Mouse (Mus musculus) lung, postnatal 4 days (tissue): Measurements from ENCODE around the gene Triobp.
A peak's percentile ranks its signal among the peaks of the same experiment; 100 is the strongest.
"Not testable (repeated sequence)": the region's sequence is repeated elsewhere in the genome, so short reads cannot be mapped to it uniquely, and the experiment has no call there.

Experiments
- DNase-seq, 2 experiments: peaks; one replicate each; pipeline ENCODE4 v3.0.0; 2021

Triobp gene

GRCm38 (mm10) chr15:79003079-79003478, 55.6 kb downstream of the Triobp start:
- no peak for DNase-seq

GRCm38 (mm10) chr15:79005581-79005980, 58.1 kb downstream of the Triobp start:
- DNase-seq: no peak

- DNase-seq: no peak
These were observed 59.1 kb downstream of the Triobp start for GRCm38 (mm10) chr15:79006638-79007037.

- DNase-seq: no peak
These were observed 59.5 kb downstream of the Triobp start for GRCm38 (mm10) chr15:79007059-79007458.

GRCm38 (mm10) chr15:79007836-79008235, 60.3 kb downstream of the Triobp start:
- not testable (repeated sequence) for DNase-seq

GRCm38 (mm10) chr15:79009734-79010133, 62.2 kb downstream of the Triobp start:
- no peak for DNase-seq

GRCm38 (mm10) chr15:79011550-79011949, 64.0 kb downstream of the Triobp start:
- no peak for DNase-seq

- no peak for DNase-seq
These were observed 65.9 kb downstream of the Triobp start for GRCm38 (mm10) chr15:79013382-79013781.

- no peak for DNase-seq
These were observed 70.7 kb downstream of the Triobp start for GRCm38 (mm10) chr15:79018191-79018590.

- no peak for DNase-seq
These were observed 71.4 kb downstream of the Triobp start for GRCm38 (mm10) chr15:79018886-79019285.

GRCm38 (mm10) chr15:79022671-79023230, 75.2 kb downstream of the Triobp start:
- DNase-seq: no peak

GRCm38 (mm10) chr15:79023366-79023765, 75.8 kb downstream of the Triobp start:
- no peak for DNase-seq

GRCm38 (mm10) chr15:79025687-79026308, 78.3 kb downstream of the Triobp start:
- no peak for DNase-seq

- DNase-seq: peak in 1 of 2 experiments; percentile 14
These were observed 79.2 kb downstream of the Triobp start for GRCm38 (mm10) chr15:79026511-79027290.

- DNase-seq: peak; percentile 63
These were observed 80.0 kb downstream of the Triobp start for GRCm38 (mm10) chr15:79027291-79028205.

GRCm38 (mm10) chr15:79028237-79028738, 80.8 kb downstream of the Triobp start, which contains the start of gene H1f0:
H1f0 (plus strand) TSS chr15:79028450.
- peak; percentile 97 for DNase-seq

- DNase-seq: no peak
These were observed 81.4 kb downstream of the Triobp start for GRCm38 (mm10) chr15:79028823-79029484.

- no peak for DNase-seq
These were observed 82.2 kb downstream of the Triobp start for GRCm38 (mm10) chr15:79029519-79030241.

GRCm38 (mm10) chr15:79030551-79031435, 83.3 kb downstream of the Triobp start:
- peak; percentile 89 to 95 for DNase-seq

GRCm38 (mm10) chr15:79031908-79032307, 84.4 kb downstream of the Triobp start:
- not testable (repeated sequence) for DNase-seq
